Mouse (Mus musculus) hindbrain, postnatal 0 days (tissue): Measurements from ENCODE around the gene Tex22. TPM values are rescaled to one million over a fixed set of nuclear protein-coding genes. Genes with fewer than 3 reads are reported as not detected.

Source experiments
- ATAC-seq: fragments of 200-750 bp; cut with Nextera tagmentation; 2 replicates; pipeline ENCODE4 v1.8.0; 2017; ENCODE audit warnings: mild to moderate bottlenecking, moderate TSS enrichment, moderate library complexity
- DNase-seq: peaks from one replicate; pipeline ENCODE4 v3.0.0-alpha.2; 2015; ENCODE audit warnings: low spot score
- H3K27ac ChIP-seq: fragments of 300-500 bp; sonication (generic); 2 replicates; pipeline ENCODE4 v1.5.1; 2014; ENCODE audit warnings: mild to moderate bottlenecking
- H3K27me3 ChIP-seq: fragments of 300-500 bp; sonication (generic); 2 replicates; pipeline ENCODE4 v1.6.1; 2014; ENCODE audit warnings: low read length, mixed read lengths; ENCODE audit not compliant: insufficient read depth
- H3K36me3 ChIP-seq: fragments of 300-500 bp; sonication (generic); 2 replicates; pipeline ENCODE4 v1.6.1; 2014; ENCODE audit warnings: low read length, mixed read lengths; ENCODE audit not compliant: insufficient read depth
- H3K4me1 ChIP-seq: fragments of 300-500 bp; sonication (generic); 2 replicates; pipeline ENCODE4 v1.6.1; 2014; ENCODE audit warnings: antibody characterized with exemption, low read length, mixed read lengths; ENCODE audit not compliant: insufficient read depth
- H3K4me2 ChIP-seq: fragments of 300-500 bp; sonication (generic); 2 replicates; pipeline ENCODE4 v1.6.1; 2014; ENCODE audit warnings: low read depth, mild to moderate bottlenecking, low read length, moderate library complexity, mixed read lengths
- H3K4me3 ChIP-seq: fragments of 300-500 bp; sonication (generic); 2 replicates; pipeline ENCODE4 v1.5.1; 2014; ENCODE audit warnings: low read length
- H3K9ac ChIP-seq: fragments of 300-500 bp; sonication (generic); replicated peaks from 2 replicates; pipeline ENCODE4 v1.6.1; 2014; ENCODE audit warnings: mild to moderate bottlenecking, low read length, moderate library complexity, mixed read lengths
- H3K9me3 ChIP-seq: fragments of 300-500 bp; sonication (generic); 2 replicates; pipeline ENCODE4 v1.6.1; 2016; ENCODE audit warnings: low read length, mixed read lengths
- CTCF ChIP-seq: IDR thresholded peaks from 2 replicates; pipeline ENCODE4 v1.5.1; 2016; ENCODE audit warnings: antibody characterized with exemption, control low read depth, low read depth
- WGBS: fragments of 180-500 bp; shearing (Covaris S2); extraction: QIAGEN DNeasy Blood & Tissue Kit; methylation state at CpG from one replicate; pipeline ENCODE4 v1.1.7; 2014; 5-methylcytosine and 5-hydroxymethylcytosine counted together
- polyA plus RNA-seq: library from polyadenylated mRNA; unstranded; fragments of >200 nt; fragmentation: Nextera tagmentation; extraction: Ambion mirVana; gene quantifications from 2 replicates; pipeline ENCODE4 v1.2.1, GENCODE M21; 2015
- total RNA-seq: library from RNA; depleted of rRNA; stranded (reverse); fragments of >200 nt; gene quantifications from 2 replicates; pipeline ENCODE4 v1.2.3, GENCODE M21; 2014

Gene Tex22
- total and polyA plus RNA-seq, 2 experiments from 2014 or later = 0.73 TPM; not detected in 1

GRCm38 (mm10) chr12:113100448-113101076, 26.3 kb downstream of the Tex22 start:
- no peak for TF ChIP-seq CTCF
- H3K9me3 ChIP-seq = no peaks in the 10 kb centered on the region
- no peaks in the 10 kb centered on the region for H3K36me3 ChIP-seq
- WGBS = 66% methylated on average over 5 of the region's 5 CpGs
- H3K4me2 ChIP-seq = 0 out of 2 replicates have a peak overlapping the region, but pooled peaks have one; percentile 3
- no peak overlapping the region for H3K9ac ChIP-seq
- H3K4me1 ChIP-seq = peaks cover 30% of the 10 kb centered on the region
- no peaks in the 10 kb centered on the region for H3K27me3 ChIP-seq
- DNase-seq (peak; percentile 53), ATAC-seq (no peak)
- H3K27ac ChIP-seq = peak overlapping the region; percentile 3; the same call in 1 of the 2 replicates
- H3K4me3 ChIP-seq = no peak overlapping the region

- 78% methylated on average over 9 of the region's 9 CpGs for WGBS
- DNase-seq (no peak), ATAC-seq (no peak)
- Histone ChIP-seq H3K27ac (peak overlapping the region; percentile 3; the same call in 1 of the 2 replicates), H3K36me3 (no peaks in the 10 kb centered on the region), H3K4me1 (peaks cover 30% of the 10 kb centered on the region), H3K4me2 (no peak overlapping the region), H3K9ac (no peak overlapping the region), H3K9me3 (no peaks in the 10 kb centered on the region), H3K27me3 (no peaks in the 10 kb centered on the region), H3K4me3 (no peak overlapping the region)
- no peak for TF ChIP-seq CTCF
Observed at GRCm38 (mm10) chr12:113101251-113101960, 27.1 kb downstream of the Tex22 start.

DNA sequence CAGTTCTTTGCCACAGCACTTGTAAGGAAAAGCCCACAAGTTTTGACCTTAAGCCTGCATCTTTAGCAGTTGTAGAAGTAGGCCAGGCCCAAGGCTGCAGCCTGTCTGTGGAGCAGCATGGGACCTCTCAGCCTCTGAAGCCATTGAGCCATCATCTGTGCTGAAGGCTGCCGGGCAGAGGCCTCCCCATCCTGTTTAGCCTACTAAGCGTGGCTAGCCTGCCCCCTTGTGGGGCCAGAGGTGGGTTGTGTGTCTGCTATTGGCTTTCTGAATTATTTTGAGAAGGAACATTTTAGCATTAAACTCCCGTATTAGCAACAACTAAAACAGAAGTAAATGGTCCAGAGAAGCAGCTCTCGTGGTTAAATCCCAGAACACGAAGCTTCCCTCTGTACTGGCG, 28.2 kb downstream of the Tex22 start:
- WGBS = 57% methylated on average over 6 of the region's 6 CpGs
- ATAC-seq = peak; percentile 54
- no peaks in the 10 kb centered on the region for H3K36me3 ChIP-seq
- H3K9ac ChIP-seq = no peak overlapping the region
- peaks cover 23% of the 10 kb centered on the region for H3K4me1 ChIP-seq
- peak; percentile 81 for DNase-seq
- H3K27ac ChIP-seq = no peak overlapping the region; the same call in 1 of the 2 replicates
- H3K4me2 ChIP-seq = no peak overlapping the region
- TF ChIP-seq CTCF = peak; percentile 73
- H3K27me3 ChIP-seq = no peaks in the 10 kb centered on the region
- no peaks in the 10 kb centered on the region for H3K9me3 ChIP-seq
- H3K4me3 ChIP-seq = no peak overlapping the region

GRCm38 (mm10) chr12:113103846-113104451, 29.6 kb downstream of the Tex22 start:
- ATAC-seq = no peak
- 82% methylated on average over 8 of the region's 8 CpGs for WGBS
- no peak overlapping the region for H3K4me2 ChIP-seq
- peaks cover 21% of the 10 kb centered on the region for H3K4me1 ChIP-seq
- H3K9me3 ChIP-seq = no peaks in the 10 kb centered on the region
- no peak overlapping the region for H3K4me3 ChIP-seq
- no peaks in the 10 kb centered on the region for H3K36me3 ChIP-seq
- peak; percentile 52 for TF ChIP-seq CTCF
- H3K27ac ChIP-seq = no peak overlapping the region
- no peaks in the 10 kb centered on the region for H3K27me3 ChIP-seq
- H3K9ac ChIP-seq = no peak overlapping the region
- no peak for DNase-seq

DNA sequence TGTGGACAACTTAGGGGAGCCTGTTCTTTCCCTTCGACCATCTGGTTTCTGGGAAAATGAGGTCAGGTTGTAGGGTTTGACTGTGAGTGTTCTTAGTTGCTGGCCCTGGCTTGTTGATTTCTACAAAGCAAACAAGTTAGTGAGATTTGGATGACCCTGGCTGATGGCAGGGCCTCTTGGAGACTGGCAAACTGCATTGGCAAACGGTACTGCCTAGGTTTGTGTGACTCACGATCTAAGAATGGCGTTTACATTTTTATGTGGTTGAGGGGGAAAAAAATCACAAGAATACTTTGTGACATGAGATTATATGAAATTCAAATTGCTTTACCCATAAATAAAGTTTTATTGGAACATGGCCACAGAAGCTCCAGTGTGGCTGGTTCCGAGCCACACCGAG, 32.1 kb downstream of the Tex22 start:
- no peaks in the 10 kb centered on the region for H3K36me3 ChIP-seq
- WGBS = 82% methylated on average over 6 of the region's 6 CpGs

GRCm38 (mm10) chr12:113107431-113108124, 33.3 kb downstream of the Tex22 start:
- Histone ChIP-seq H3K27me3 (no peaks in the 10 kb centered on the region), H3K4me1 (peaks cover 3% of the 10 kb centered on the region; the same call in 1 of the 2 replicates), H3K27ac (no peak overlapping the region), H3K4me2 (no peak overlapping the region), H3K9me3 (no peaks in the 10 kb centered on the region), H3K4me3 (no peak overlapping the region), H3K36me3 (no peaks in the 10 kb centered on the region), H3K9ac (no peak overlapping the region)
- DNase-seq = no peak
- no peak for TF ChIP-seq CTCF
- no peak for ATAC-seq
- WGBS = 79% methylated on average over 4 of the region's 4 CpGs

More for the DNA sequence above, 32.1 kb downstream of the Tex22 start:
- H3K4me2 ChIP-seq = no peak overlapping the region
- no peak for ATAC-seq
- H3K9ac ChIP-seq = no peak overlapping the region
- no peak for TF ChIP-seq CTCF
- no peaks in the 10 kb centered on the region for H3K27me3 ChIP-seq
- H3K4me3 ChIP-seq = no peak overlapping the region
- peaks cover 3% of the 10 kb centered on the region; the same call in 1 of the 2 replicates for H3K4me1 ChIP-seq
- DNase-seq = no peak
- no peak overlapping the region for H3K27ac ChIP-seq
- H3K9me3 ChIP-seq = no peaks in the 10 kb centered on the region
